Mouse (Mus musculus) intestine, embryonic 16.5 days (tissue): ENCODE data around the gene Nr2e3. TPM values are rescaled to one million over a fixed set of nuclear protein-coding genes. Genes with fewer than 3 reads are reported as not detected.

Experiments used
- ATAC-seq: fragments of 200-750 bp; cut with Nextera tagmentation; 2 replicates; pipeline ENCODE4 v1.8.0; 2017; ENCODE audit warnings: moderate TSS enrichment, moderate library complexity
- H3K27ac ChIP-seq: fragments of 300-500 bp; sonication (generic); 2 replicates; pipeline ENCODE4 v1.5.1; 2014; ENCODE audit warnings: mild to moderate bottlenecking, low read length
- H3K27me3 ChIP-seq: fragments of 300-500 bp; sonication (generic); replicated peaks from 2 replicates; pipeline ENCODE4 v1.6.1; 2014; ENCODE audit warnings: low read length, control low read depth, mixed read lengths; ENCODE audit not compliant: control insufficient read depth, insufficient read depth
- H3K36me3 ChIP-seq: fragments of 300-500 bp; sonication (generic); 2 replicates; pipeline ENCODE4 v1.6.1; 2014; ENCODE audit warnings: low read length, control low read depth; ENCODE audit not compliant: control insufficient read depth, insufficient read depth
- H3K4me1 ChIP-seq: fragments of 300-500 bp; sonication (generic); 2 replicates; pipeline ENCODE4 v1.6.1; 2014; ENCODE audit warnings: low read length, control low read depth, mixed read lengths; ENCODE audit not compliant: control insufficient read depth, insufficient read depth
- H3K4me2 ChIP-seq: fragments of 300-500 bp; sonication (generic); 2 replicates; pipeline ENCODE4 v1.6.1; 2014; ENCODE audit warnings: low read depth, low read length, control low read depth
- H3K4me3 ChIP-seq: fragments of 300-500 bp; sonication (generic); 2 replicates; pipeline ENCODE4 v1.5.1; 2014; ENCODE audit warnings: mild to moderate bottlenecking, low read length
- H3K9ac ChIP-seq: fragments of 300-500 bp; sonication (generic); 2 replicates; pipeline ENCODE4 v1.6.1; 2014; ENCODE audit warnings: low read depth, low read length
- H3K9me3 ChIP-seq: fragments of 300-500 bp; sonication (generic); 2 replicates; pipeline ENCODE4 v1.6.1; 2016; ENCODE audit warnings: low read length, control low read depth; ENCODE audit not compliant: control insufficient read depth
- WGBS: fragments of 180-500 bp; shearing (Covaris S2); extraction: QIAGEN DNeasy Blood & Tissue Kit; methylation state at CpG from one replicate; pipeline ENCODE4 v1.1.7; 2014; 5-methylcytosine and 5-hydroxymethylcytosine counted together
- polyA plus RNA-seq: library from polyadenylated mRNA; unstranded; fragments of >200 nt; fragmentation: Nextera tagmentation; extraction: Ambion mirVana; gene quantifications from 2 replicates; pipeline ENCODE4 v1.2.1, GENCODE M21; 2015

Gene Nr2e3
- polyA plus RNA-seq: 16.9 and 21.2 TPM in 2 replicates

DNA sequence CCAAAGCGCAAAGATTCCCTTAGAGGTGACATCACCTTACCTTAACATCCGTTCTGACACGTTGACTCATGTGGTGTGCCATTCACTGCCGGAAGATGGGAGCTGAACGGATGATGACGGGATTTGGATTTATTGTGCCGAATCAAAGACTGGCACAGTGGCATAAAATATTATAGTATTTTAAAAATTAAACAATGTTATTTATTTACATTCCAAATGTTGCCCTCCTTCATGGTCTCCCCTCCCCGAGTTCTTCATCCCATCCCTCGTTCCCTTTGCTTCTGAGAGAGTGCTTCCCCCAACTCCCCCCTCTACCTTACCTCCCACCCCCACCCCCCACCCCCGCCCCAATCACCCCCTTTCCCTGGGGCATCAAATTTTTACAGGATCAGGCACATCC, at the start of gene Nr2e3:
Gene Nr2e3, minus strand, starts transcription at position 101 of the 400 bp plus-strand sequence.
- Histone ChIP-seq H3K27ac (no peak within 1 kb of the TSS), H3K4me2 (no peak within 1 kb of the TSS), H3K9me3 (no peaks in the 10 kb centered on the region), H3K36me3 (no peaks in the 10 kb centered on the region), H3K27me3 (no peaks in the 10 kb centered on the region), H3K4me3 (no peak within 1 kb of the TSS), H3K4me1 (peaks cover 21% of the 10 kb centered on the region), H3K9ac (no peak within 1 kb of the TSS)
- WGBS: 83% methylated on average over 10 of the region's 10 CpGs
- ATAC-seq: no peak

DNA sequence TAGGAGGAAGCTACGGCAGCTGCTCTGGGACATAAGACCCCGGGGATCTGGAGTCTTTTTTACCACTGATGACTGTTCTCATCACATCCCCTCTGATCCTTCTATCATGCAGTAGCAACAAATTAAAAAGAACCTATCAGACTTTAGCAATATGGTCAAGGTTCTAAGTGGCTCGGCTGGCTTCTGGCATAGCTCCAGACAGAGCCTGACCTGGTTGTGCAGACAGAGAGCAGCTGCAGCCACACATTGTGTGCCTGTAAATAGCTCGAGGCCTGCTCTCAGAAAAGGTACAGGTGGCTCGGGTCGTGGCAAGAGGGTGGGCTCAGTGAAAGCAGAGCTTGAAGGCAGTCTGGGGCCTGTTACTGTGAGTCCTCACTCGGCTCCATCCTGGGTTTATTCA, 48.5 kb upstream of the Nr2e3 start:
- H3K9ac ChIP-seq: no peak overlapping the region
- no peak overlapping the region for H3K4me3 ChIP-seq
- H3K4me2 ChIP-seq: no peak overlapping the region
- no peaks in the 10 kb centered on the region for H3K4me1 ChIP-seq
- H3K27me3 ChIP-seq: no peaks in the 10 kb centered on the region
- ATAC-seq: no peak
- WGBS: 50% methylated on average over 7 of the region's 7 CpGs
- no peaks in the 10 kb centered on the region for H3K9me3 ChIP-seq
- H3K27ac ChIP-seq: no peak overlapping the region
- H3K36me3 ChIP-seq: no peaks in the 10 kb centered on the region

DNA sequence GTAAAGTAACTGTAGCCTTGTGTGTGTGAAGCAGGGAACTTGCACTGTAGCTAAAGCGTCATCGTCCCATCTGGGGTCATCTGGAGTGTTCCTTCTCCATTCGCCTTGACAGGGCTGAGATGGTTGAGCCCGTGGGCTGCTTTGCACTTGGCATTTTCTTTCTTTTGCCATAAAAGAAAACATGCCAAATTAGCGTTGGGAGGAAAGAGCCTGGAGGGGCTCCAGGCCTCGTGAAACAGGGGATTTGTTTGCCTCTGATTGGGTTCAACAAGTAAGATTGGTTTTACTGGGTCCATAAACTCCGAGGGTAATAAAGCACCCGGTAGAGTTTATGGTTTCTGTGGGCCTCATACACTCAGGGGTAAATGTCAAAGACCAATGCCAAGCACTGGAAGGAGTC, 41.9 kb upstream of the Nr2e3 start:
- Histone ChIP-seq H3K27ac (no peak overlapping the region), H3K27me3 (no peaks in the 10 kb centered on the region), H3K4me1 (0 out of 2 replicates have a peak, but pooled peaks cover 6% of the 10 kb centered on the region), H3K4me2 (no peak overlapping the region; the same call in 1 of the 2 replicates), H3K4me3 (no peak overlapping the region), H3K9me3 (no peaks in the 10 kb centered on the region), H3K36me3 (no peaks in the 10 kb centered on the region; the same call in 1 of the 2 replicates), H3K9ac (no peak overlapping the region)
- ATAC-seq: no peak
- WGBS: 63% methylated on average over 8 of the region's 8 CpGs

DNA sequence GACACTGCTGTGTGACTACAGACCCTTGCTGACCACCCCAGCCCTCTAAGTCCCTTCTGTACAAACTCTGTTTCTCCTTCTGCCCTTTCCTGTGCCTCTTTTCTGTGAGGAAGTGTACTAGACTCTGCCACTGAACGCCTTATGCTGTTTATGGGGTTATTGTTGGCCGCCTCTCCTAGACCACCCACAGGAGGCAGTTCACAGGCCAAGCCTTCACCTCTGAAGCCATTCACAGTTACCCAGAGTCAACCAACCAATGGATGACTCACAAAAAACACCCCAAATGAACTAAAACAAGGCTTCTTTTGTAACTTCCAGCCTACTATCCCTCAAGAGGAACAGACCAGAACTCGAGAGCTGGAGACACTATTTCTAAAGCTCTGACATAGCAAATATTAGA, 41.0 kb upstream of the Nr2e3 start:
- H3K4me2 ChIP-seq: no peak overlapping the region

DNA sequence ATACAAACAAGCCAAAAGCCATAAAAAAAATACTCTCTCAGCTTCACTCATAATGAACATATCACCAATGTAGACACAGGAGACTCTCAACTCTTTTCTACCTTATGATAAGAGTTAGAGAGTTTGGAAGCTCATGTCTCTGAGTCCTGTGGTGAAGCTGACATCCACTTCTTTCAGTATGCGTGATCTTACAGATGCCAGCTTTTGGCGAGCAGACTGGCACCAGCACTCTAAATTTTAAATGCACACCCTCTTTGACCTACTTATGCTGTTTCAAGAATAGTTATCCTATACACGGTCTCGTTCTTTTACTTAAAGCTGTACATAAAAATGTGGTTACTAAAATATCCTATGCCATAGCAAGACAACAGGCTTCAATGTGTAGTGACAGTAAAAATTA, 37.3 kb upstream of the Nr2e3 start:
- Histone ChIP-seq H3K4me1 (0 out of 2 replicates have a peak, but pooled peaks cover under 1% of the 10 kb centered on the region), H3K9ac (no peak overlapping the region), H3K27ac (no peak overlapping the region), H3K9me3 (no peaks in the 10 kb centered on the region), H3K36me3 (no peaks in the 10 kb centered on the region; the same call in 1 of the 2 replicates), H3K4me2 (no peak overlapping the region), H3K4me3 (no peak overlapping the region), H3K27me3 (no peaks in the 10 kb centered on the region)
- WGBS: 90% methylated on average over 4 of the region's 4 CpGs
- no peak for ATAC-seq

More for the DNA sequence above, 41.0 kb upstream of the Nr2e3 start:
- no peaks in the 10 kb centered on the region for H3K9me3 ChIP-seq
- WGBS: 75% methylated on average over 3 of the region's 3 CpGs
- H3K27ac ChIP-seq: no peak overlapping the region
- ATAC-seq: no peak
- H3K4me3 ChIP-seq: no peak overlapping the region
- no peak overlapping the region for H3K9ac ChIP-seq
- no peaks in the 10 kb centered on the region; the same call in 1 of the 2 replicates for H3K36me3 ChIP-seq
- H3K4me1 ChIP-seq: 0 out of 2 replicates have a peak, but pooled peaks cover 6% of the 10 kb centered on the region
- H3K27me3 ChIP-seq: no peaks in the 10 kb centered on the region

DNA sequence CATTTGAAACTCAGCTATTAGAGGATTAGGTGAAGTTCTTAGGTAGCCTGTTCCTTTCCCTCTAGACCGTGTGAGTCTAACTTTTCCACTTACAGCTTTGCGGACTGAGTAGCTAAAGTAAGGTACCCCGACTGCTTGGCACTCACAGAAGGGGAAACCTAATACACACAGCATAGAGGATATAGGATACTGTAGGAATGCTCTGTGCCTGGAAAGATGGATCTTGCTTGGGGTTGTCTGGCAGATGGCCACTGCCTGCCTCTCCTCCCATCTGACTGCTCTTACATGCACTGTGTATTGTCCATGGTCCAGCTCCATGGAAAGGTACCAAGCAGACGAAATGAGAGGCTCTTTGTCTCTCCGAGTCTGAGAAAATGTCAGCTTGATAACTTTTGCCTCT, 30.9 kb upstream of the Nr2e3 start:
- Histone ChIP-seq H3K36me3 (no peaks in the 10 kb centered on the region), H3K4me2 (no peak overlapping the region), H3K9me3 (no peaks in the 10 kb centered on the region), H3K9ac (no peak overlapping the region), H3K4me3 (no peak overlapping the region), H3K27ac (no peak overlapping the region), H3K27me3 (no peaks in the 10 kb centered on the region), H3K4me1 (no peaks in the 10 kb centered on the region)
- 75% methylated on average over 5 of the region's 5 CpGs for WGBS
- ATAC-seq: no peak

DNA sequence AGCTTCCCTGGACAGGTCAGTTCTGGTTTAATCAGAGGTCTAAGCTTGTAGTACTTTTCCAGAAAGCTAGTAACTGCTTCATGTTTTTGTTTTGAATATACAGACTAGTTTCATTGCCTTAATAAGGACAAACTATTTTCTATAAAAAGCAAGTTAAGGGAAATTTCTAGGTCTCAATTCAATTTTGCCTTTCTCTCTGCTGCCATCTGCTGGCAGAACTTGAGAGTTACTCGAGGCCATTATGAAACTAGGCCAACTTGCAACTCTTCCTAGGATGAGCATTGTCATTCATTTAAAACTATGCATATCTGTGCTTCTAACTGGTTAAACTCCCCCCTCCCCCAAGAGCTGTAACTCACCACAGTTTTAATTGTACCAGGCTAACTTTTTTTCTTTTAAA, 29.4 kb upstream of the Nr2e3 start:
- WGBS: 0% methylated on average over 1 of the region's 1 CpGs
- no peak overlapping the region for H3K9ac ChIP-seq
- no peaks in the 10 kb centered on the region for H3K27me3 ChIP-seq
- no peak for ATAC-seq
- no peak overlapping the region for H3K4me2 ChIP-seq
- no peaks in the 10 kb centered on the region for H3K9me3 ChIP-seq
- no peaks in the 10 kb centered on the region for H3K4me1 ChIP-seq
- H3K27ac ChIP-seq: no peak overlapping the region
- no peak overlapping the region for H3K4me3 ChIP-seq
- no peaks in the 10 kb centered on the region for H3K36me3 ChIP-seq

DNA sequence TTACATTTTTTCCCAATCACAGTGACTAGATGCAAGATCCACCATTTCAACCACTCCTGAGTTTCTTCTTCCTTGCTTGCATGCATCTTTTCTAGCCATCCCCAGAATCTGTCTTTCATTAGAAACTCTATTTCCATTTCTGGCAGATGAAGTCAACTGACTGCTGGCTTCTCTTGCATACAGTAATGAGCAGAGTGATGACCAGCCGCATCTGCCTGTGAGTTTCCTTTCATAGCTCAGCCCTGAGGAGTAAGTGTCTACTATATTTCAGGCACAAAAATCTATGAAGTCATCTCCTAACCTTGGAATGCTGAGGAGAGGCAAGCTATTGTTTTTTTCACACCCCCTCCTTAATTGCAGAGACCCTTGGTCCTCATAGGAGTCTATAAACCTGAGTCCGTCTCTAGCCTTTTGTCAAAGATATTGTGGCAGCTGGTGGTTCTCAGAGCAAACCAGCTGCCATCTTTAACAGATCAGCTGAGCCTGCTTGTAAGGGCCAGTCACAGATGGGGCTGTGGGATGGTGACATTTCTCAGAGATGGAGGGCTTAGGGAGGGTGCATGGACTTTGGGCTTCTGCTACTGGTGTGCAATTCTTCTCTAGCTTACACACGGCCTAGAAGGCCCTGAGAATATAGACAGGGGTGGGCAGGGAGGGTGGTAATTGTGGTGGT, 25.6 kb upstream of the Nr2e3 start:
- 79% methylated on average over 3 of the region's 3 CpGs for WGBS
- no peak overlapping the region for H3K4me2 ChIP-seq

DNA sequence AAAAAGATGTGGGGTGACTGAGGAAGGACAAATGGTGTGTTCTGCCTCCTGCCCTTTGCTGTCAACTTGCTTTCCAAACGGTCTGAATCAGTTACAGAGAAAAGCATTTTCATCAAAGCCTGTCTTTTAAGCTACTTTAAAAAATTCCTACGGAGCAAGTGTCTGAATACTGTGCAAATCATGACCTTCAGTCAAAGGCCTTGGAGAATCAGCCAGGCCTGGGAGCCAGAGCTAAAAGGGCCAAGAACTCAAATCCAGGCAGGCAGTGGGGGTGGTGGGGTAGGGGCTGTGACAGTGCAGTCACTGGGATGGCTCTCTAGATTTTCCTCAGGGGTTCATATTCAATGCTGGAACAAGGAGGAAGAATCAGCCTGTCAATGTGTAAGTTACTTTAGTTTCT, 20.7 kb upstream of the Nr2e3 start:
- WGBS: 70% methylated on average over 2 of the region's 2 CpGs
- Histone ChIP-seq H3K4me3 (no peak overlapping the region), H3K27ac (no peak overlapping the region), H3K9ac (no peak overlapping the region), H3K36me3 (no peaks in the 10 kb centered on the region), H3K4me1 (no peaks in the 10 kb centered on the region), H3K27me3 (no peaks in the 10 kb centered on the region), H3K9me3 (no peaks in the 10 kb centered on the region), H3K4me2 (no peak overlapping the region)
- no peak for ATAC-seq

More for the DNA sequence above, 25.6 kb upstream of the Nr2e3 start:
- H3K9me3 ChIP-seq: no peaks in the 10 kb centered on the region
- no peak overlapping the region for H3K4me3 ChIP-seq
- H3K27me3 ChIP-seq: no peaks in the 10 kb centered on the region
- H3K27ac ChIP-seq: no peak overlapping the region
- H3K4me1 ChIP-seq: no peaks in the 10 kb centered on the region
- no peak overlapping the region for H3K9ac ChIP-seq
- ATAC-seq: no peak
- no peaks in the 10 kb centered on the region for H3K36me3 ChIP-seq

DNA sequence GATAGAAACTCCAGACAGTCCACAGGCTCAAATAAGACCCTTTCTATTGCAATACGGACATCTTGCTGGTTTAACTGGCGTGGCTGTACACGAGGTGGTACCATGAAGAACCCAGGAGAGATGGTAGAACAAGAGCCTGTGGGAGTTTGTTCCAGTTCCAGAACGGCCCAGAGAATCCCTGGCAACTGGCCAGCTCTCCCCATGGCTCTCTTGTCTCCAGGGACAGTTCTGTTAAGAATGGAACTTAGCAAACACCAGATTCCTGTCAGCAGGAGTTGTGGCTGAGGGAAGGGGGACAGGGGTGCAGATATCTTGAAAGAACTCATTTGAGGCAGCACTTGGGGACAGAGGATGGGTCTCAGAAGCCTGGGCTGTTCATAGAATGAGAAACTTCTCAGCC, 10.8 kb upstream of the Nr2e3 start:
- Histone ChIP-seq H3K27me3 (no peaks in the 10 kb centered on the region), H3K27ac (no peak overlapping the region), H3K9me3 (no peaks in the 10 kb centered on the region), H3K4me2 (no peak overlapping the region), H3K36me3 (0 out of 2 replicates have a peak, but pooled peaks cover 3% of the 10 kb centered on the region), H3K9ac (no peak overlapping the region), H3K4me3 (no peak overlapping the region), H3K4me1 (no peaks in the 10 kb centered on the region)
- ATAC-seq: no peak
- WGBS: 64% methylated on average over 4 of the region's 4 CpGs
